Mouse (Mus musculus): ENCODE results near the gene Srek1. TPM values are rescaled to one million over a fixed set of nuclear protein-coding genes. Genes with fewer than 3 reads are reported as not detected.

Gene Srek1
- total RNA-seq, 4 experiments from 2014 or later = 49.2 to 112 (median 77.1) TPM

GRCm38 (mm10) chr13:103726872-103727271 lies 47.5 kb downstream of the Srek1 start:
- DNase-seq = no peak

DNA sequence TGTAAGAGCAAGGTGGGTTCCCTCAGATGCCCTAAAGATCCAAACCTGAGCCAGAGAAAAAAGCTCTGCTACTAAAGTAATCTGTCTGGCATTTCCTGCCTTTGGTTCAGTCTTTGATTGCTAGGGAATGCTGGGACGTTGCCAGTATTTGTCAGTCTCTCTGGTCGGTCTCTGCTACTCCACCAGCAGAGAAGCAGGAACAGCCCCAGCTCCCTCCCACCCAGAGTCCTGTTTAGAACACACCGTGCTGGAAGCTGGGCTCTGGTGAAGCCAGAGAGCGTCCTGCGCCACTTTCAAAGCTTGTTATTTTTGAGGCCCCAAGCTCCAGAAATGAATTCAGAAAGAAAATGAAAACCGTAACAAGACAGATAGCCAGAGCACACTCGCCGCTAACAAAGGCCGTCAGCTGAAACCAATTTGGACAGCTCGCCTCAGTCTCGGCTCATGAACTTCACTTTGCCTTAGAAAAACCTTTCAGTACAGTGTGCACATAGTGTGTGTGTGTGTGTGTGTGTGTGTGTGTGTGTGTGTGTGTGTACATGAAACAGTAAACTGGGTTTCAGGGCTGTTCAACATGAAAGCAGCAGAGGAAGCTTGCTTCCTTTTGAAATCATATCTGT lies 62.9 kb downstream of the Srek1 start:
- DNase-seq = no peak

DNA sequence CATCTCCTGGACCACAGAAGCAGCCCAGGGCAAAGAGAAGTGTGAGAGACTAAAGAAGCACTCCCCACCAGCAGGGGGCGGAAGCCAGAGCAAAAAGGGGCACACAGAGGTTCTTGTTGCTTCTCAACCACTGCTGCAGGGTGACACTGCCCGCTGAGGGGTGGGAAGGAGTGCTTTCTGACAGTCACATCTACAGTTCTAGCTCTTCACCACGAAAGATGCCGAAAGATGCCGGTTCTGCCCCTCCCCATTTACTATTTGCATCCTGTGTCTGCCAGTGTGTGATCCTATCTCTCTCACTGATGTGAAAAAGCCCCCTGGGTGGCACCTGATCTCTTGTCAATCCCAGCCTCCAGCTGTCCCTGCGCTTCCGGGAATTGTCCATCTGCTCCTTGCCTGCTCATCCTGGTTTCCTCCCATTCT lies 64.0 kb downstream of the Srek1 start:
- no peak for DNase-seq

DNA sequence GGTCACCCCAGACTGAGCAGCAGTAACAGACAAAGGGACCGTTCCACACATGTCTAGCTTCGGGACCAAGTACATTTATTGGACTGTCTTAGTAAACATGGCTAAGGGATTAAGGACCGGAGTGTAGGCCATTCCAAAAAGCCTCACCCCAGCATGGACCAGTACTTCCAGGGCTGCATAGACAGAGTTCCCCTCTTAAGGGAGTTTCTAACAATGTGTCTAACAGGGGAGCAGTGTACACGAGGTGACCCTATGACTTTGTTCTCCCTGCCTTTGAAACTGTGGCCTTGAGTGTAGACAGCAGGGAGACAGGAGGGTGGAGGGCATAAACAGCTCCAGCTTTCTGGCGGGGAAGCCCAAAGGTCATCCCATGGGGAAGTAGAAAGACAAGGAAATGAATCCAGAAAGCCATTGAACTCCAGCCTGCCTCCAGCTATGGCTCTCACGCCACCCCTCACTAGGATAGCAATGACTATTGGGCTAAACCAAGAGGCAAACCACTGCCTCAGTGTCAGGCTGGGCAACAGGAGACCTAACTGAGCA lies 68.9 kb downstream of the Srek1 start:
- DNase-seq = no peak

GRCm38 (mm10) chr13:103703833-103704232 lies 70.6 kb downstream of the Srek1 start:
- DNase-seq = no peak

DNA sequence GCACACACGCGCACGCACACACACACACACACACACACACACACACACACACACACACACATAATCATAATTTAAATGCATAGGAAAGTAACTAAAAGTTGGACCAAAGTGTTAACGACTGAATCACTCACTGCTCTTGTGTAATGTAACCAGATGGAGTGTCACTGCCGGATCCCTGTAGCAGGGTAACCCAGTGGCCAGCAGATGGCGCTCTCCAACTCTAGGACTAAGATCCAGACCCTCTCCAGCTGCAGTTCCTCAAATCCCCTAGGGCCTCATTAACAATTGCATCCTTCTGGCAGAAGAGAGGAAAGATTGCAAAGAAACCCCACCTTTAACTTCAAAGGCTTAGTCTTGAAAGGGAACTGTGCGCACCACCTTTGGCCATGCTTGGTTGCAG lies 71.0 kb downstream of the Srek1 start:
- DNase-seq = peak; percentile 40

GRCm38 (mm10) chr13:103702266-103702665 lies 72.1 kb downstream of the Srek1 start:
- DNase-seq = no peak

GRCm38 (mm10) chr13:103700752-103701151 lies 73.7 kb downstream of the Srek1 start:
- DNase-seq = no peak

- no peak for DNase-seq
Measured at GRCm38 (mm10) chr13:103697993-103698392, 76.4 kb downstream of the Srek1 start.

DNA sequence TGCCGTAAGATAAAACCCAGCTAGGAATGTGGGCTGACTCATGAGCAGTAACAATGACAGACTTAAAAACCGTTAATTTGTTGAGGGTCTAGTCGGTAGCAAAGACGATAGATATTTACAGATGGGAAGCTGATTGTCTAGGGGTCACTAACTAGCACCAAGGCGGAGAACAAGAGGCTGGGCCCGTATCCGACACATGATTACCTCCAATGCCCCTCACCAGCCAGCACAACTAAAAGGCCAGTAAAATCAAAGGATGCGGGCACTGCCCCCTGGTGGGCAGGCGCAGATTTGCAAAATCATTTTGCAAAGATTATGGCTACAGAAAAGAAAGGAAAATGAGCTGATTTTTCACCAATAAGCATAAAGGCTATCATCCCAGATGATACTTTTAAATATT lies 78.2 kb downstream of the Srek1 start:
- DNase-seq = no peak

DNA sequence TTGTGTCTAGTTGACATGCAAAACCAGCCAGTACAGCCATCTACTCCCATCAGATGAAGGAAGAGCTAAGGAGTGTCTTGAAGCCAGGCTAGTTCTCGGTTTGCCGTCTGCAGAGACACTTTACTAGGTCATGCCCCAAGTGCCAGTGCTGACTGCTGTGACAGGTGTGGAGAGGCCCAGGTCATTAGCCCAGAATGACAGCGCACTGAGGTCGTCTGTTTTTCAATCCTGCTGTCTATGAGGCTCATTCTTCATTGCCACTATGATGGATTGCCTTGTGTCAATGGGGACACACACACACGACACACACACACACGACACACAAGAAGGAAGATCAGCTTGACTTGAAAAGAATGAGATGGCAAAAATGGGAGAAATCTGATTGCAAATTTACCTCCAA lies 79.0 kb downstream of the Srek1 start:
- no peak for DNase-seq

Other genes with a start within 250 kb of the Srek1 start
- gene Erbin, start 145.9 kb upstream of the Srek1 start, total RNA-seq (2022) = 100 to 1,000 TPM in 2 of 4 experiments, 10 to 100 TPM in 2; 88.7 to 123 (median 108) TPM

Measured in adrenal gland, adult 8-10 months (tissue).